Mouse (Mus musculus) lung, postnatal 14 days (tissue): Measurements from ENCODE around the gene Ndufb7.

Experiments
- DNase-seq: peaks from one replicate; pipeline ENCODE4 v3.0.0; 2021

The Ndufb7 gene

DNA sequence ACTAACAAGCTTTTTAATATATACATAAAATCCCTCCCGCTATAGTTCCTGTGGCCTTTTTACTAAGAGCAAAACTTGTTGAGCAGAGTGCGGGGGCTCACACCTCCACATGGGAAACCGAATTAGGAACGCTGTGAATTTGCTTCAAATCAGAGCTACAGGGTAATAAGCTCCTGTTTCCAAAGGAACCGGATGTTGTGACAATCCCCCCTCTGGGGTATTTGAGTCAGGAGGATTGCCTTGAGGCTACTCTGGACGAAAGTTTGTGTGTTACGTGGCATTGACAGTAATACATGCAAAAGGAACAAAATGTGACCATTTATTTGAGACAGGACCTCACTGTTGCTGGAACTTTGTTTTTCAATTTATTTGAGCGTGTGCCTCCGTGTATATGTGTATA is 42.6 kb downstream of the Ndufb7 start:
- DNase-seq: no peak

DNA sequence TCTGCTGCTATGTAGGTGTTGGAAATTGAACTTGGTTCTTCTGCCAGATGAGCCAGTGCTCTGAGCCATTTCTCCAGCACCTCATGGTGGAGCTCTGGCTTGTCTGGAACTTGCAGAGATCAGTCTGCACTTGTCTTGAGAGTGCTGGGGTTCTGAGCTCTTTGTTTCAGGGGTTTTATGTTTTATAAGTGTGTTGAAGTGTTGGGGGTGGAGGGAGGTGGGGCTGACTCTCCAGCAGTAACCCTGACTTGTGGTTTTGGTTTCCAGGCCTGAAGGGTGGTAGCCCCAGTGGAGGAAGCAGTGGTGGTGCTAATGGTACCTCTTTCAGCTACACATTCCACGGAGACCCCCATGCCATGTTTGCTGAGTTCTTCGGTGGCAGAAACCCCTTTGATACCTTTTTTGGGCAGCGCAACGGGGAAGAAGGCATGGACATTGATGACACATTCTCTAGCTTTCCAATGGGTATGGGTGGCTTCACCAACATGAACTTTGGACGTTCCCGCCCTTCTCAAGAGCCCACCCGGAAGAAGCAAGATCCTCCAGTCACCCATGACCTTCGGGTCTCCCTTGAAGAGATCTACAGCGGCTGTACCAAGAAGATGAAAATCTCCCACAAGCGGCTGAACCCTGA is 43.2 kb downstream of the Ndufb7 start:
- no peak for DNase-seq

DNA sequence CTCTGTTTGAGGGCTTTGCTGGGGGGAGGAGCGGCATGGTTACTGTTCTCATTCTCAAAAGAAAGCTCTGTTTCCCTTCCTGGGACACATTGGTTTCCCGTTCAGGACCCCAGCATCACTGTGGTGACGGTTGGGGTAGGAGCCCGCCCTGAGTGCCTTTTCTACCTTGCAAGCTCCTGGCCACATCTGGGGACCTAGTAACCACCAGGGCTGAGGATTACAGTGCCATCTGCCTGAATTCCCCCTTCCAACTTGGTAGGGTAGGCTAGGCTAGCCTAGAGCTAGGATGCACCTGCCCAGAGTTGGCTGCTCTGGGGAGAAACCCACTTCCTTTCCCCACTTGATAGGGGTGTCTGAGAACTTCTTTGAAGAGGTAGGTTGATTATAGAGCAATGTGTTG is 45.5 kb downstream of the Ndufb7 start:
- DNase-seq: no peak

DNA sequence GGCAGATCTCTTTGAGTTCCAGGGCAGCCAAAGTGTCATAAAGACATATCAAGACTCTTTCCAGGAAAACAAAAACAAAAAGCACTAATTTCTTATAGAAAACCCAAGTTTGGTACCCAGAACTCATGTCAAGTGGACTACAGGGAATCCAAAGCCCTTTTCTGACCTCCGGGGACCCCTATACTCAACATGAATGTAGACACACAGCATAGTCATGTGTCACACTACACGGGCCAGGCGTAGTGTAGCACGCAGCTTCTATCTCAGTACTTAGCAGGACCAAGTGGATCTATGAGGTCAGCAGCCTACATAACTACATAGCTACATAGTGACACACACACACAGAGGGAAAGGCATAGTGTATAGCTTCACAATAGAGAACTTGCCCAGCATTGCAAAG is 47.2 kb downstream of the Ndufb7 start:
- DNase-seq: no peak

DNA sequence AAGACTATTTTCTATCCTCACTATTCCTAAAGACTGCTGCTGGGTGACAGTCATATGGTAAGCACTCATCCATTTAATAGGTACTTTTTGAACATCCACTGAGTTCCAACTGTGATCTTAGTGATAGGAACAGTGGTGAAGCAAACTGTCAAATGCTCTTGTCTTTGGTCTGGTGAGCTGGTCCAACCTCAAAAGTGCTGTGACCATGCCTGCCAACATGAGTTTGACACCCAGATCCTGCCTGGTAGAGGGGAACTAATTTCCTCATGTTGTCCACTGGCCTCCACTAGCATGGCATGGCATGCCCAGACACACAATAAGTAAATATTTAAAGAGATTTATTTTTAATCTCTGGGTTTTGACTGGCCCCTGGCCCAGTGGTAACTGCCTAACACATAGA is 50.2 kb downstream of the Ndufb7 start:
- no peak for DNase-seq

DNA sequence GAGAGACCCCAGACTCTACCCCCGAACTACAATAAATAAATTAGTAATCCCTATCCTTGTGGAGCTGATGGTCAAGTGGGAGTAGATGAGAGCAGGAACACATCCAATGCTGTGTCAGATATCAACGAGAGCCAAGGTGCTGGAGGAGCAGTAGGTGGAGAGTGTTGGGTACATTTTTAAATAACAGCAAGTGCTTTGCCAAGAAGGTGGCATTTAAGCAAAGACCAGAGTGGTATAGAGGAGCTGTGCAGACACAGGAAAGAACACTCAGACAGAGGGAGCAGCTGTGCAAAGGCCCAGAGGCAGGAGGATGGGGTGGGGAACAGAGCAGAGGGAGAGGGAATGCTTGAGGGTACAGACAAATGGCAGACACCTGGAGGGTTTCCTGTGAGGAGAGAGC is 50.6 kb downstream of the Ndufb7 start:
- no peak for DNase-seq

DNA sequence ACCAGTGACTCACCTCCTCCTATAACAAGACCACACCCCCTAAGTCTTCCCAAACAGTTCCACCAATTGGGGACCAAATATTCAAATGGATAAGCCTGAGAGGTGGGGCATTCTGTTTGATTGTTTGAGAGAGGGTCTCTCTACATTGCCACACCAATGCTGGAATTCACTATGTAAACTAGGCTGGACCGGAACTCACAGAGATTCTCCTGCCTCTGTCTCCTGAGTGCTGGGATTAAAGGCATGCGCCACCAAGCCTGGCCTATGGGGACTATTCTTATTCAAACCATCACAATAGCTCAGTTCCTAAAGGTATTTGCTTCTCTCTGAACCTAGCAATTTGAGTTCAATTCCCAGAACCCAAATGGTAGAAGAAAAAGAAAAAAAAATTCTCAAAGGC is 52.1 kb downstream of the Ndufb7 start:
- DNase-seq: no peak

DNA sequence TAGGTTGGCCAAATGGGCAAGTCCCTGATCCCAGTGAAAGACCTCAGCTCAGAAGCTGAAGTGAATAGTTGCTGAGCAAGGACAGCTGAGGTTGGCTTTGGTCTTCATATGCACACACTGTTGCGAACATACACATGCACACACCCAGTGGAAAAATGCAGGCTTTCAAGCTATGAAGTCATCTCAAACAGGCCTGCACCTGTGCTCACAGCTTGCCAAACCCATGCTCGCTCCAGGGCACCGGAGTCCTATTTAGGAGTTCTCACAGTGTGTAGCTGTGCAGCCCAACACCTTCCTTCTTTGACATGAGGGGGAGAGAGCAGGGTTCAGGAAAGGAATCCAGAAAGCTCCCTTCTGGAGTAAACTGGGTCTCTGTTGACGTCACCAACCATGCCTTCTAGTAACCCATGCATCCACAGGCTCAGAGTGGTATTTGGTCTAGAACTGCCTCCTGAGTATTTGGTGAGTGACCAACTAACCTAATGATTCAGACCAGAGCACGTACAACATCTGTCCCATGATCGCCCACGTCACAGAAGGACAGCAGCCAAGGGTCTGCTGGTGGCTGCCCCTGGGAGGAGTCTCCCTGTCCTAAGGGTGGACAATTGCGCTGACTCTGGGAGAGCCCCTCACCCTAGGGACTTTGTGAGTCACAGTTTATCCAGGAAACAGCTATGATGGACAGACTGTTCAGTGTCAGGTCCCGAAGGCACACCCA is 53.3 kb downstream of the Ndufb7 start:
- DNase-seq: no peak
